Mouse (Mus musculus) kidney, postnatal 36 days (tissue): ENCODE data around the gene Cfap161.

Experiments used
- DNase-seq, 2 experiments: peaks; one replicate each; pipeline ENCODE4 v3.0.0; 2021 to 2022; ENCODE audit warnings: mixed read lengths in 2 of 2

Gene Cfap161

GRCm38 (mm10) chr7:83801483-83801875 is 6.8 kb upstream of the Cfap161 start:
- no peak for DNase-seq

GRCm38 (mm10) chr7:83800561-83801482 is 6.1 kb upstream of the Cfap161 start:
- peak in 1 of 2 experiments; percentile 24 for DNase-seq

- DNase-seq, result no peak
These were observed 5.4 kb upstream of the Cfap161 start for GRCm38 (mm10) chr7:83800071-83800470.

GRCm38 (mm10) chr7:83798004-83798403 is 3.3 kb upstream of the Cfap161 start:
- DNase-seq, result no peak

- DNase-seq, result no peak
These were observed 1.5 kb upstream of the Cfap161 start for GRCm38 (mm10) chr7:83796177-83796576.

- no peak for DNase-seq
These were observed 535 bp downstream of the Cfap161 start for GRCm38 (mm10) chr7:83794006-83794683.

GRCm38 (mm10) chr7:83780881-83781280 is 13.8 kb downstream of the Cfap161 start:
- DNase-seq, result no peak

- DNase-seq, result no peak
These were observed 14.7 kb downstream of the Cfap161 start for GRCm38 (mm10) chr7:83780026-83780425.

- no peak for DNase-seq
These were observed 15.7 kb downstream of the Cfap161 start for GRCm38 (mm10) chr7:83779028-83779427.

- no peak for DNase-seq
These were observed 16.2 kb downstream of the Cfap161 start for GRCm38 (mm10) chr7:83778516-83778915.

- peak; percentile 11 to 31 for DNase-seq
These were observed 20.0 kb downstream of the Cfap161 start for GRCm38 (mm10) chr7:83774721-83775120.

GRCm38 (mm10) chr7:83763674-83764073 is 31.0 kb downstream of the Cfap161 start:
- no peak for DNase-seq

GRCm38 (mm10) chr7:83762336-83762735 is 32.3 kb downstream of the Cfap161 start:
- DNase-seq, result no peak

GRCm38 (mm10) chr7:83751055-83751454 is 43.6 kb downstream of the Cfap161 start:
- DNase-seq, result no peak

- DNase-seq, result no peak
These were observed 46.3 kb downstream of the Cfap161 start for GRCm38 (mm10) chr7:83748405-83748804.

- no peak for DNase-seq
These were observed 48.5 kb downstream of the Cfap161 start for GRCm38 (mm10) chr7:83746107-83746687.

- DNase-seq, result no peak
These were observed 49.1 kb downstream of the Cfap161 start, which contains the start of gene Il16 for GRCm38 (mm10) chr7:83745413-83746106. TSS of gene Il16 (minus strand) at chr7:83745726.

GRCm38 (mm10) chr7:83745065-83745412 is 49.6 kb downstream of the Cfap161 start:
- DNase-seq, result no peak

GRCm38 (mm10) chr7:83744250-83744649 is 50.4 kb downstream of the Cfap161 start:
- no peak for DNase-seq

- no peak for DNase-seq
These were observed 52.0 kb downstream of the Cfap161 start for GRCm38 (mm10) chr7:83742690-83743089.

GRCm38 (mm10) chr7:83742026-83742425 is 52.7 kb downstream of the Cfap161 start:
- DNase-seq, result no peak

GRCm38 (mm10) chr7:83739680-83740310 is 54.9 kb downstream of the Cfap161 start:
- no peak for DNase-seq
